Mouse (Mus musculus) heart, embryonic 11.5 days (tissue): ENCODE measurements around the gene Tnni3k. TPM values are rescaled to one million over a fixed set of nuclear protein-coding genes. Genes with fewer than 3 reads are reported as not detected.
A peak's percentile ranks its signal among the peaks of the same experiment; 100 is the strongest.
"Not testable (repeated sequence)": the region's sequence is repeated elsewhere in the genome, so short reads cannot be mapped to it uniquely, and the experiment has no call there.

Experiments used
- ATAC-seq: fragments of 200-750 bp; cut with Nextera tagmentation; replicated peaks from 2 replicates; pipeline ENCODE4 v1.8.0; 2017; ENCODE audit warnings: moderate library complexity; ENCODE audit not compliant: insufficient number of reproducible peaks, low FRiP score, low TSS enrichment
- H3K27ac ChIP-seq: fragments of 300-500 bp; sonication (generic); 2 replicates; pipeline ENCODE4 v1.5.1; 2014; ENCODE audit warnings: mild to moderate bottlenecking, low read depth, low read length
- H3K27me3 ChIP-seq: fragments of 300-500 bp; sonication (generic); 2 replicates; pipeline ENCODE4 v1.6.1; 2014; ENCODE audit warnings: mild to moderate bottlenecking, low read length, mixed read lengths; ENCODE audit not compliant: control insufficient read depth, insufficient read depth
- H3K36me3 ChIP-seq: fragments of 300-500 bp; sonication (generic); 2 replicates; pipeline ENCODE4 v1.6.1; 2014; ENCODE audit warnings: mild to moderate bottlenecking, low read length, moderate library complexity, mixed read lengths; ENCODE audit not compliant: control insufficient read depth, insufficient read depth
- H3K4me1 ChIP-seq: fragments of 300-500 bp; sonication (generic); 2 replicates; pipeline ENCODE4 v1.6.1; 2014; ENCODE audit warnings: low read length; ENCODE audit not compliant: control insufficient read depth, insufficient read depth
- H3K4me2 ChIP-seq: fragments of 300-500 bp; sonication (generic); 2 replicates; pipeline ENCODE4 v1.6.1; 2014; ENCODE audit warnings: mild to moderate bottlenecking, moderate library complexity
- H3K4me3 ChIP-seq: fragments of 300-500 bp; sonication (generic); 2 replicates; pipeline ENCODE4 v1.5.1; 2014; ENCODE audit warnings: low read depth, low read length
- H3K9ac ChIP-seq: fragments of 300-500 bp; sonication (generic); 2 replicates; pipeline ENCODE4 v1.6.1; 2014; ENCODE audit warnings: mild to moderate bottlenecking, low read depth, low read length, moderate library complexity
- H3K9me3 ChIP-seq: fragments of 300-500 bp; sonication (generic); replicated peaks from 2 replicates; pipeline ENCODE4 v1.6.1; 2016; ENCODE audit warnings: low read length; ENCODE audit not compliant: control insufficient read depth
- WGBS: fragments of 180-500 bp; shearing (Covaris S2); extraction: QIAGEN DNeasy Blood & Tissue Kit; methylation state at CpG from one replicate; pipeline ENCODE4 v1.1.7; 2014; ENCODE audit not compliant: insufficient replicate concordance; 5-methylcytosine and 5-hydroxymethylcytosine counted together
- polyA plus RNA-seq: library from polyadenylated mRNA; unstranded; fragments of >200 nt; fragmentation: Nextera tagmentation; extraction: Ambion mirVana; gene quantifications from 2 replicates; pipeline ENCODE4 v1.2.1, GENCODE M21; 2014

The Tnni3k gene
- polyA plus RNA-seq, 1 experiment from 2014 or later = 33.7 TPM

- Histone ChIP-seq H3K36me3 (no peaks in the 10 kb centered on the region), H3K4me2 (no peak overlapping the region), H3K9ac (no peak overlapping the region), H3K4me1 (no peaks in the 10 kb centered on the region), H3K9me3 (no peaks in the 10 kb centered on the region), H3K4me3 (no peak overlapping the region), H3K27ac (no peak overlapping the region), H3K27me3 (no peaks in the 10 kb centered on the region)
- no peak for ATAC-seq
- WGBS = 86% methylated on average over 11 of the region's 11 CpGs
These were observed 217.3 kb downstream of the Tnni3k start for GRCm38 (mm10) chr3:154837861-154838260.

GRCm38 (mm10) chr3:154836137-154836536, 219.1 kb downstream of the Tnni3k start:
- no peaks in the 10 kb centered on the region for H3K4me1 ChIP-seq
- H3K9ac ChIP-seq = no peak overlapping the region
- H3K27ac ChIP-seq = no peak overlapping the region
- no peak overlapping the region for H3K4me2 ChIP-seq
- H3K36me3 ChIP-seq = no peaks in the 10 kb centered on the region
- H3K4me3 ChIP-seq = no peak overlapping the region
- WGBS = 72% methylated on average over 3 of the region's 3 CpGs
- no peaks in the 10 kb centered on the region for H3K9me3 ChIP-seq
- no peaks in the 10 kb centered on the region for H3K27me3 ChIP-seq
- ATAC-seq = no peak

GRCm38 (mm10) chr3:154834373-154834772, 220.8 kb downstream of the Tnni3k start:
- no peaks in the 10 kb centered on the region for H3K36me3 ChIP-seq
- no peaks in the 10 kb centered on the region for H3K27me3 ChIP-seq
- no peaks in the 10 kb centered on the region for H3K4me1 ChIP-seq
- ATAC-seq = no peak
- H3K27ac ChIP-seq = no peak overlapping the region
- WGBS = 63% methylated on average over 9 of the region's 9 CpGs
- no peak overlapping the region for H3K4me3 ChIP-seq
- no peak overlapping the region for H3K9ac ChIP-seq
- H3K9me3 ChIP-seq = no peaks in the 10 kb centered on the region
- H3K4me2 ChIP-seq = no peak overlapping the region

- Histone ChIP-seq H3K4me3 (no peak overlapping the region), H3K36me3 (no peaks in the 10 kb centered on the region), H3K9me3 (no peaks in the 10 kb centered on the region), H3K4me1 (no peaks in the 10 kb centered on the region), H3K27me3 (no peaks in the 10 kb centered on the region), H3K4me2 (no peak overlapping the region), H3K27ac (no peak overlapping the region), H3K9ac (no peak overlapping the region)
- WGBS = 79% methylated on average over 3 of the region's 3 CpGs
- ATAC-seq = no peak
These were observed 229.5 kb downstream of the Tnni3k start for GRCm38 (mm10) chr3:154825739-154826138.

- Histone ChIP-seq H3K27ac (no peak overlapping the region), H3K9ac (no peak overlapping the region), H3K9me3 (no peaks in the 10 kb centered on the region), H3K4me1 (no peaks in the 10 kb centered on the region), H3K27me3 (no peaks in the 10 kb centered on the region), H3K4me2 (no peak overlapping the region), H3K4me3 (no peak overlapping the region), H3K36me3 (no peaks in the 10 kb centered on the region)
- no peak for ATAC-seq
- 56% methylated on average over 4 of the region's 4 CpGs for WGBS
These were observed 230.5 kb downstream of the Tnni3k start for GRCm38 (mm10) chr3:154824713-154825112.

GRCm38 (mm10) chr3:154819684-154820083, 235.5 kb downstream of the Tnni3k start:
- not testable (repeated sequence) for H3K27ac ChIP-seq, H3K27me3 ChIP-seq, ATAC-seq, H3K4me1 ChIP-seq, H3K36me3 ChIP-seq, H3K9ac ChIP-seq, H3K9me3 ChIP-seq, H3K4me2 ChIP-seq, H3K4me3 ChIP-seq
- WGBS = 9% methylated on average over 5 of the region's 5 CpGs

- Histone ChIP-seq H3K4me3 (no peak overlapping the region), H3K9me3 (no peaks in the 10 kb centered on the region), H3K27me3 (no peaks in the 10 kb centered on the region), H3K9ac (no peak overlapping the region), H3K27ac (no peak overlapping the region), H3K36me3 (no peaks in the 10 kb centered on the region), H3K4me1 (peaks cover 6% of the 10 kb centered on the region; the same call in 1 of the 2 replicates), H3K4me2 (peak overlapping the region; percentile 29)
- ATAC-seq = no peak
- WGBS = 3% methylated on average over 7 of the region's 7 CpGs
These were observed 237.5 kb downstream of the Tnni3k start for GRCm38 (mm10) chr3:154817732-154818131.

GRCm38 (mm10) chr3:154816801-154817625, 238.2 kb downstream of the Tnni3k start:
- Histone ChIP-seq H3K36me3 (no peaks in the 10 kb centered on the region), H3K27me3 (no peaks in the 10 kb centered on the region), H3K4me2 (peak overlapping the region; percentile 29), H3K4me1 (peaks cover 6% of the 10 kb centered on the region; the same call in 1 of the 2 replicates), H3K9me3 (no peaks in the 10 kb centered on the region), H3K4me3 (no peak overlapping the region), H3K27ac (no peak overlapping the region), H3K9ac (no peak overlapping the region)
- 35% methylated on average over 19 of the region's 19 CpGs for WGBS
- ATAC-seq = no peak

GRCm38 (mm10) chr3:154816231-154816630, 239.0 kb downstream of the Tnni3k start:
- H3K27ac ChIP-seq = no peak overlapping the region
- no peak for ATAC-seq
- WGBS = 51% methylated on average over 3 of the region's 3 CpGs
- no peak overlapping the region for H3K4me3 ChIP-seq
- H3K9ac ChIP-seq = no peak overlapping the region
- no peaks in the 10 kb centered on the region for H3K27me3 ChIP-seq
- no peaks in the 10 kb centered on the region for H3K9me3 ChIP-seq
- H3K36me3 ChIP-seq = no peaks in the 10 kb centered on the region
- H3K4me1 ChIP-seq = peaks cover 8% of the 10 kb centered on the region; the same call in 1 of the 2 replicates
- no peak overlapping the region for H3K4me2 ChIP-seq
